Mouse (Mus musculus): Measurements from ENCODE around the gene Morn1.

Gene Morn1

DNA sequence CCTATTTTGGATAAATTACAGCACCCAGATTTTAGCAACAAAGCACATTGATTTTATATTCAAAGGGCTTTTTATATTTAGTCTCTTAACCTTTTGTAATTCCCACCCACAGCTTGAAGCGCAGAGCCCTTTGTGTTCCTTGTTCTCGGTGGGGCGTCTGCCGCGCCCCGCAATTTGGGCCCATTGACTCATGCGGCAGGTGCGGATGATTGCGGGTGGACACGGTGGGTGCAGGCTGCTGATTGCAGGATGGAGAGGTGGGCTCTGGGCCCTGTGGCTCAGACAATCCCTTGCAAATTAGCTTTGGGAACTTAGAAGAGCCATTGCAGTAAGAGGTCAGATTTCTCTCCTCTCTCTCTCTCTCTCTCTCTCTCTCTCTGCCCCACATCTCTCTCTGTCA is 31.9 kb downstream of the Morn1 start:
- DNase-seq (ENCODE audit: low spot score in 2 of 2), result no peak

DNA sequence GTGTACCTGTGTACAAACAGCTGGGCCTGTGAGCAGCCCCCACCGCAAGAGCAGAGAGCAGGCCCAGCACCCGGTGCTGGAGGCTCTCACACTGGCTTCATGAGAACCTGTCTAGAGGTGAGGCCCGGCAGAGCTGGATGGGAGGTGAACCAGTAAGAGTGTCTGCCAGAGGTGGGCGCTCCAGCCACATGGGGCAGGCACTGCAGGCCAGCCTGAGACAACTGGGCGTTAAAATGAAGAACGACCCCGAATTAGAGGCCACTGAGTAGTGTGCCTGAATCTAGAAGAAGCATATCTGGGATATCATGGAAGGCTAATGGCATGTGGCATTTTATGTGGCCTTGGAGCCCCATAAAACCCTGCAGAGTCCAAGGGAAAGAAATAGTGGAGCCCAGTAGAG is 33.7 kb downstream of the Morn1 start:
- DNase-seq (ENCODE audit: low spot score in 2 of 2), result no peak

GRCm38 (mm10) chr4:155120583-155120982 is 34.2 kb downstream of the Morn1 start:
- DNase-seq (ENCODE audit: low spot score in 2 of 2), result no peak

DNA sequence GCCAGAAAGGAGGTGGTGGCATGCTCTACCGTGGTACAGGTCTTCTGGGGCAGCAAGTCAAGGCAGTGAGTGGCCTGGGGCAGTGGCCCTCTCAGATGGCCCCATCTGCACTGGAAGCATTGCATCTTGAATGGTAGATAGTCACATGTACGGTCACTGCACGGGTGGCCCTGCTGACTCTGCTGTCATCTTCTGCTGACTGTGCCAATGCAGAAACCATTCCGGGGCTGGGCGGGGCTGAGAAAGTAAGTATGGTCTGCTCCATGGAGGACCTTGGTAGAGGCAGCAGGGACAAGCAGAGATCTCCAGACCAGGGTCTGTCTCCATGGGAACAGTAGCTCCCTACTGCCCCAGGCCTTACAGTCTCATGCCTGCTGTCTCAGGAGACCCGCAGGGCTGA is 34.8 kb downstream of the Morn1 start:
- DNase-seq (ENCODE audit: low spot score in 2 of 2), result peak; percentile 42 to 46

DNA sequence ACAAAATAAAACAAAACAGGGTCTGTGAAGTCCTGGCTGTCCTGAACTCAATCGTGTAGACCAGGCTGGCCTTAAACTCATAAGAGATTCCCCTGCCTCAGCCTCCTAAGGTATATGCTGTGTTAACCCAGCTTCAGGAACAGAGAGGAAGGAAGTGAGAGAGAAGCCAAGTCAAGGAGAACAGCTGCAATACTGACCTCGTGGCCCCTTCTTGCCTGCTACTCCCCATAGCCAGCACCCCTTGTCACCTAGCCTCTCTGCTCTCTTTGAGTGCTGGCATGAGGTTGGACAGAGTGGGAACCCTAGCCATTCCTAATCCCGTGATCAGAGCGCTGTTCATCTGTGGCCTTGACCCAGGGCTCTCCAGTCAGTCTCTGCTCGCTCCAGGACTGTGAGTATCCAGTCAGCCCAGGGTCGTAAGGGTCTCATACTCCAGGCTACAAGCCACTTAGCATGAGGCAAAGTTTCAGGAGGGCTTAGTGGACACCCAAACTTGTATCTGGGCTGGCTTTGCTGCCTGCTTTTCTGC is 35.6 kb downstream of the Morn1 start:
- DNase-seq (ENCODE audit: low spot score in 2 of 2), result no peak

GRCm38 (mm10) chr4:155122444-155123040 is 36.2 kb downstream of the Morn1 start:
- peak; percentile 69 to 74 for DNase-seq (ENCODE audit: low spot score in 2 of 2)

DNA sequence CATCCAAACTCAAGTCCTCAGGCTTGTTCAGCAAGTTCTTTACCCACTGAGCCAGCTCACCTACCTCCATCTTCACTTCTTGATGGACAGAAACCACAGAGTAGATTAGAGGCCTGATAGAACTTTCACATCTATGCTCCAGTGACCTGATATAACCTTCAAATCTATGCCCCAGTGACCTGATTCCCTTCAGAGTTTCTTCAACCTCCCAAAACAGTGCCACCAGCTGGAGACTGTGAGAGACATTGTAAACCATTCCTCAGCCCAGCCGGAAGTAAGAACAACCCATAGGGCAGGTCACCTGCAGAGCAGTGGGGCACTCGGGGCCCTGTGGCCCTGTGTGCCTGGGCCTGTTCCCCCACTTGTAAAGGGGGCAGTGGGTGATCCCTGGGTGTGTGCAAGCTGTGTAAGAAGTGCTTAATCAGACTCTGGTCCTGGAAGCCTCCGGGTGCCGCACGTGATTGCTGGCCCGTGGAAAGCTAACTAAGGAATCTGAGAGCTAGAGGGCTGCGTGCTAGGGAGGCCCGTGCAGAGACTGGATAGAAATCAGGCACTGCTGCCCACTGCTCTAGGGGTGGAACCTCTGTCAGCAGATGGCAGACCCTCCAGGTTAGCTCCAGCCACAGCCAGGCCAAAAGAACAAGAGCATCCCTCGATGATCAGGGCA is 37.6 kb downstream of the Morn1 start:
- no peak for DNase-seq (ENCODE audit: low spot score in 2 of 2)

DNA sequence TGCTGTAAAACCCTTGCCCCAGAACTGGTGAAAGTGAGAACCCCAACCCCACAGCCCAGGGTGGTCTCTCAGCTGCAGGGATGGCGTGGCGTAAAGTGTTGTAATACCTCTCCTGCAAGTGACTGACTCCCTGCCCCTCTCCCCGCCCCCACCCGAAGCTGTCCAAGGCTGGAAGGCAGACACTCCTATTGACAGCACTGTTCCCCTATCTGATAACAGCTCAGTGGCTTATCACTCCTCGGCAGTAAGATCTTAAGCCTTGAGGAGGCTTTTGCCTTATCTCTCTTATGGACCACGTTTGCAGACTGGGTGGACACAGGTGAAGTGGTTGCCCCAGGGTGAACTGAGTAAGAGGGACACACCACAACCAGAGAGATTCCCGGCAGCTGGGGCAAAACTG is 38.9 kb downstream of the Morn1 start:
- DNase-seq (ENCODE audit: low spot score in 2 of 2), result no peak

GRCm38 (mm10) chr4:155126194-155126593 is 39.8 kb downstream of the Morn1 start:
- no peak for DNase-seq (ENCODE audit: low spot score in 2 of 2)

GRCm38 (mm10) chr4:155126602-155127372 is 40.4 kb downstream of the Morn1 start:
- no peak for DNase-seq (ENCODE audit: low spot score in 2 of 2)

DNA sequence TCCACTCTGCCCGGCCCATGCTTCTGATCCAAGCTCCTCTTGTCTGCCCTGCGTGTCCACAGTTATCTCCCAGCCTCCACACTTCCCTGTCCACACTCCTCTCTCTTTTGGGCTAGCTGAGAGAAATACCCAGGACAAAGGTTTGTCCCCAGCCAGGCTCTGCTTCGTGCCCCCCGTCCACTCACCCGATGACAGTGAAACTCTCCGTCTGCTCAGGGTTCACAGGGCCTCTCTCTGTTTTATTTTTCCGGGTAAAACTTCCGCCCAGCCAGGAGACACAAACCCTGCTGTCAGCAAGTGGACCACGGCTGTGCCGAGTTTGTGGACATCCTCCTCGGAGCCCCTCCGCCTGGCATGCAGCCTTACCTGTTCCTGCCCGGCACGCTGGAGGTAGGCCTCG is 42.0 kb downstream of the Morn1 start:
- no peak for DNase-seq (ENCODE audit: low spot score in 2 of 2)

GRCm38 (mm10) chr4:155129132-155129917 is 42.9 kb downstream of the Morn1 start:
- DNase-seq (ENCODE audit: low spot score in 2 of 2), result peak; percentile 45 to 66

DNA sequence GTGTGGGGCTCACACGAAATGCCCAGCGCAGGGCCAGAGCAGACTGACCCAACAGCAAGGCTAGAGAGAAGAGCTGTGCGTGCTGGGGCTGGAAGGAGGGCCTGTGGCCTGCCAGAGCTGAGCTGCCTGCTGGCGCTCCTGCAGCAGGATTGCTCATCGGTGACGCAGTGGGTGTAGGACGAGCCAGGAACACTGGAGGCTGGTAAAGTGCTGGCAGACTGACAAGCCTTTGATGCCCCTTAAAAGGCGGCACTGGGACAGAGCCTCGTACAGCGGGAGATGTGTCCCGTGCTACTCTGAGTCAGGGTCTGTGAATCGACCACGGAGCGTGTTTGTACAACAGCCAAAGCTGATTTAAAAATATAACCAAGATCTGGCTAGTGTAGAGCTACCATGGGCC is 43.6 kb downstream of the Morn1 start:
- peak; percentile 85 to 91 for DNase-seq (ENCODE audit: low spot score in 2 of 2)

DNA sequence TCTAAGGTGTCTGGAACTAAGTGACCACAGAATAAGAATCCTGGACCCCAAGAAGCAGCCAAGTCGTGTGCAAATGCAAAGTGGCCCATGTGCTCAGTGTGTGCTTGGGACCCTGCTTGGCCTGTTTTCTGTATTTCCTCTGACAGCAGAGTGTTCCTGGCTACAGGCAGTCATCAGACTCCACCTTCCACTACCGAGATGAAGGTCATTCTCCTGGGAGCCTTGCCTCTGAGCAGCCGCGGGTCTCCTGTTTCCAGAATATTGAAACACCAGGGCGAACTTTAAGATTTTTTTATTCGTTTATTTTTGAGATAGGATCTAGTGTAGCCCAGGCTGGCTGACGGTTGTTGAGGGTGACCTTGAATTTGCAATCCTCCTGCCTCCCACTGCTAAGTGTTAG is 44.2 kb downstream of the Morn1 start:
- DNase-seq (ENCODE audit: low spot score in 2 of 2), result no peak

- no peak for DNase-seq (ENCODE audit: low spot score in 2 of 2)
Measured at GRCm38 (mm10) chr4:155133188-155133587, 46.8 kb downstream of the Morn1 start.

- DNase-seq (ENCODE audit: low spot score in 2 of 2), result peak in 1 of 2 experiments; percentile 31
Measured at GRCm38 (mm10) chr4:155133658-155134417, 47.5 kb downstream of the Morn1 start.

- no peak for DNase-seq (ENCODE audit: low spot score in 2 of 2)
Measured at GRCm38 (mm10) chr4:155134686-155135172, 48.4 kb downstream of the Morn1 start.

DNA sequence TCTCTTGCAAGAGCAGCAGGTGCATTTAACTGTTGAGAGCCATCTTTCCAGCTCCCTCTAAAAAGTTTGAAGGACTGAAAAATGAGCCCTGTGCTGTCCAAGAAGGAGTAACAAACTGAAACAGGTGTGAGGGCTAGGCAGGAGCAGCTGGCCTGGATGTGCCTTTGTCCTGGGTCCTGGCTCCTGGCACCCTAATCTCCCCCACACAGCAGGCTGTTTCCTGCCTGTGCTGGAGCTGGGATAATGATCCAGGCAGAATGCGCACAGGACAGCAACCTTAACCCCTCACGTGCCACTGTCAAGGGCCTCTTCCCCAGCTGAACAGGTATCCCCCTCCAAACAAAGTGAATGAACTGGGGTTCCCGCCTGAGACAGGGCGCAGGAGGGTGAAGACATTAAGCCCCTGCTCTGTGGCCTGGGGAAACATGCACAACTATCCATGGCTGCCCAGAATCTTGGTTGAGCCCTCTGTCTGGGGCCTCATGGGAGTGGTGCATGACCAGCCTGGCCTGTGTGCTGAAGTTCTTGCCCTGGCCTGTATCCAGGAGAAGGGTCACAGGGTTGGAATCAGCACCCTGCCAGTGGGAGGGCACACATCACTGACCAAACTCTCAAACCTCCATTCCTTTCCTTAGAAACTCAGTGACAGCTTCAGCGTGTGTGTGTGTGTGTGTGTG is 49.7 kb downstream of the Morn1 start:
- DNase-seq (ENCODE audit: low spot score in 2 of 2), result no peak

DNA sequence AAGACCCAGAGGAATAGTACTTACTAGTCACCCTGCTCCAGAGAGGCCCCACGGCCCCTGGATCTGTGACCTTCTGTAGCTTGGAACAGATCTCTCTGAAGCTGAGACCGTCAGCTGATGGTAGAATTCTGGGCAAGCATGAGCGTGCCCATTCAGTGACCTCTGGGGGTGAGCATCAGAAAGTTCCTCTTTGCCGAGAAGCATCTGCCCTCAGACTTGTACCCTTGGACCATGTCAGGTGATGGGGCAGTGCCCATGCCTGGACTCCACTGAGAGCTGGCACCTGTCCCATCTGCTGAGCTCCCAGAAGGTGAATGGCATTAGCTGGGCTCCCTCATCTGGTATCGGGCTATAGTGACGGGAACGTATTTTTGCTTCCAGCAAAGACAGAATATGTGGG is 51.5 kb downstream of the Morn1 start:
- no peak for DNase-seq (ENCODE audit: low spot score in 2 of 2)

- DNase-seq (ENCODE audit: low spot score in 2 of 2), result no peak
Measured at GRCm38 (mm10) chr4:155138451-155138850, 52.1 kb downstream of the Morn1 start.

All from heart, adult 9 months (tissue).